Mouse (Mus musculus) liver (tissue): ENCODE data around the gene Ube2m.

Source experiments
- DNase-seq: peaks from one replicate; pipeline ENCODE4 v3.0.0-alpha.2; 2020; ENCODE audit warnings: mixed read lengths

The Ube2m gene

DNA sequence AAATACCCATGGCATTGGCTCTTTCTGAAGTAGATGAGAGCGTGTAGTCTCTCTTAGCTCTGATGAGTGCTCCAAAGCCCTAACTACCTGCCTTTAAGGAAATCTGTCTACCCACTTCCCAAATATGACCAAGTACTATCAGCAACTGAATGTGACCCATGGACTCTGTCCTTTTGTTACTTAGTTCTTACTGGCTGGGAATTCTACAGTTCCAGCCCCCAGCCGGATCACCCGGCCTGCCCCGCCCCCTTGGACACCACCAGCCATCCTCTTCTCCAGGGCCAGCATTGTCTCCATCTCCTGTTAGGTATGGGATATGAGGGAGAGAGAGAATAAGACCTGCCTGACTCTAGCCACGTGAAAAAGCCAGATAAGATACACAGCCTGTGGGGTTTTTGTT lies 40.0 kb downstream of the Ube2m start, which contains the start of gene Slc27a5:
Slc27a5 (minus strand) TSS at position 140 of the 400 bp plus-strand sequence.
- no peak for DNase-seq

DNA sequence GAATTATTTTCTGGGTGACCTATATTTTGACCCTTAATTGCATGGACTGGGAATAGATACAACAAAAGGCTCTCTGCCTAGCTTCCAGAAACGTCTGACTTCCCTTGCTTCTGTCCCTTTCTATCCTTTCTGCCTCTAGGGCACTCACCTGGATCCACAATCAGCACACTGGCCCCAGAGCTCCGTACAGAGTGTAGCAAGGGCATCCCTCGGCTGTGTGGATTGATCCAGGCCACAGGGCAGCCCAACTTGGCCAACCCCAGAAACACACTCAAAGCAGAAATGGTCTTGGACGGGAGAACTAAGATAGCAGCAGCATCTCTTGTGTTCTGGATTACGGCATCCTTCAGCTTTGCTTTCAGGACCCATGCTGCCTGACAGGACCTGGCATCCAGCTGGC lies 40.8 kb downstream of the Ube2m start:
- no peak for DNase-seq

DNA sequence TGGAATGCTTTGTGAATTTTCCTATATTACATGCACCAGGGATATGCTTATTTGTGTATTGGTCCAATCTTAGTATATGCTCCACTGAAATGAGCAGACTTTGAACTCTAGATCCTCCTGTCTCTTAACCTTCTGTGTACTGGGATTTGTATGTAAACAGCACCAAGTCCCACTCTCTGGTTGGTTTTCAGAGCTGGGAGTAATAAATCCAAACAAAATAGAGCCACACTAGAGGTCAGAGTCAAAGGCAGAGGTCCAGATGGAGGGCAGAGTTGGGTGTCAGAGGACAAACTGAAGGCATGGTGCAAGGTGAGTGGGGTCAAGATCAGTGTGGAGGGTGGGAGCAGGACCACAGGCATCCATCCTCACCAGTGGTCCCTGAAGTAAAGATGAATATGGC lies 42.2 kb downstream of the Ube2m start:
- DNase-seq: no peak

DNA sequence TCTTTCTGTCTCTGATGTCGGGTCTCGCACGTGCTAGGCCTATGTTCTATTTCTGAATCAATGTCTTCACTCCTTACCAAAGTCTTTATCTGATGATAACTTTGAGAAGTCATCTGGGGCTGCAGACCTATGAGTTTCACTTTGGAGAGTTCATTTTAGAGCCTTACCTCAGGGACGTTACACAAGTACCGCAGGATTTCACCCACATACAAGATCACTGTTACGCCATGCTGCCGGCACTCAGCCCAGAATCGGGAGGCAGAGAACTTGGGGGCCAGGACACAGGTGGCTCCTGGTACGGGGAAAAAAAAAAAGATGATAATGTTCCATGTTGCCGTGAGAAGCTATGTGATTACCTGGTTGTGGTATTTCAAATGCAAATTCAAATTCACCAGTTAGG lies 44.9 kb downstream of the Ube2m start:
- no peak for DNase-seq

DNA sequence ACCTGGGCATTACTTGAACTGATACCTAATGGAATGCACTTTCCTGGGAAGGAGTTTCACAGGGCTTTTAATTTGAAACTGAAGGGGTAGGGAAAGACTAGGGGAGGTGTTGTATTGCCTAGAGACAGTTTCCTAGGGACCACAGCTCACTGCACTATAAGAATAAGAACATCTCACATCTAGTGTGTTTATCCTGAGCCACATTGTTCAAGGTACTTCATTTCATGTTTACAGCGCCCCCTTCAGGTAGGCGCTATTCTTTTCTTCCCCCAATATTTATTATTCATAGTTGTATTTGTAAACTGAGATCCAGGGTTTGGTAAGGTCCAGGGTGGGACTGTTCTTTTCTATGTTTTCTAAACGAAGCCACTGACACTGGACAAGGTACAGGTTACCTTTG lies 45.9 kb downstream of the Ube2m start:
- peak; percentile 60 for DNase-seq

DNA sequence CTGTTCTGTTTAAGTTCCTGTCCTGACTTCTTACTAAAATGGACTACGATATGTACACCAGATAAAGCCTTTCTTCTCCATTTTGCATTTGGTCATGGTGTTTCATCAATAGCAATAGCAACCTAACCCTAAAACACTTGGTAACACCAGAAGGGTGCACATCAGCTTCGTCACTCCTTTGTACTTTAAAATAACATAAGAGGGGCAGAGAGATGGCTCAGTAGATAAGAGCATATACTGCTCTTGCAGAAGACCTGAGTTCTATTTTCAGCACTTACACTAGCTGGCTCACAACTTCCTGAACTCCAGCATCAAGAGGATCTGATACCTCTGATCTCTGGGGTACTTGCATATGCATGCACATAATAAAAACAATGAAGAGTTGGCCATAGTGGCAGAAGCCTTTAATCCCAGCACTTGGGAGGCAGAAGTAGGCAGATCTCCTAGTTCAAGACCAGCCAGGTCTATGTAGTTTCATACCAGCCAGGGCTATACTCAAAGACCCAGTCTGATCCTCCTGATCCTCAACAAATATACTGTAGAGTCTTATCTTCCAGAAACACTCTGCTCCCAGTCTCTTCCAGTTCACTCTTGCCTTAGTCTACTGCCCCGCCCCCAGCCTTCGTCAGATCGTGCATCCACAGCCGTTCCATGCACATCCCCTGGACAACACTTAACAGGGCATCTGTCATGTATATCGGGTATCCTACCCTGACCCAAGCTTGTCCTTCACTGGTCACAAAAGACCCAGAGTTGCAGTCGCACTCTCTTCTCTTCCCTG lies 50.5 kb downstream of the Ube2m start:
- peak; percentile 83 for DNase-seq

DNA sequence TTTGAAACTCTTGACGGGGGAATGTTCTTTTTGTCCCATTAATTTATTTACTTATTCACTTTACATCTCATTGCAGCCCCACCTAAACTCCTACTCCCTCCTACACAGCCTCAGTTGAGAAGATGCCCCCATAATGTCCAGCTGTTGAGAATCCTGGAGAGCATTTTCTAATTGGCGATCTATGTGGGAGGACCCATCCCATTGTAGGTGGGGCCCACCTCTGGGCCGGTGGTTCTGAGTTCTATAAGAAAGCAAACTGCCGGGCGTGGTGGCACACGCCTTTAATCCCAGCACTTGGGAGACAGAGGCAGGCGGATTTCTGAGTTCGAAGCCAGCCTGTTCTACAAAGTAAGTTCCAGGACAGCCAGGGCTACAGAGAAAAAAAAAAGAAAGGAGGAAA lies 51.2 kb downstream of the Ube2m start:
- DNase-seq: no peak

DNA sequence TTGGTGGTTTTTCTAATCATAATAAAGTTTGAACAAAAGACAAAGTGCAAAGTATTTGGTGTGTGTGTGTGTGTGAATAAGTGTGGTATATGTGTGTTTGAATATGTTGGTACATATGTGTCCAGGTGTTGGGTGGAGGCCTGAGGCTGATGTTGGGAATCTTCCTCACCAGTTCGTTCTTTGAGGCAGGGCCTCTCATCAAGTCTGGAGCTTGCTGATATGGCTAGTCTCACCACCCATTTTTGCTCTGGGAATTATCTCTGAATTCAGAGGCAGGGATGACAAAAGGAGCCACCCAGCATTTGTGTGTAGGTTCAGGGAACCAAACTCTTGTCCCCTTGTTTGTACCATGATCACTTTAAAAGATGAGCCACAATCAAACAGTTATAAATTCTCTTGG lies 52.4 kb downstream of the Ube2m start:
- peak; percentile 51 for DNase-seq
